Mouse (Mus musculus) lung, adult 18-20 months (tissue): Measurements from ENCODE around the gene Bag6.

ENCODE experiments used
- DNase-seq, 2 experiments: peaks; one replicate each; pipeline ENCODE4 v3.0.0; 2022; ENCODE audit warnings: mixed read lengths in 2 of 2

The Bag6 gene

DNA sequence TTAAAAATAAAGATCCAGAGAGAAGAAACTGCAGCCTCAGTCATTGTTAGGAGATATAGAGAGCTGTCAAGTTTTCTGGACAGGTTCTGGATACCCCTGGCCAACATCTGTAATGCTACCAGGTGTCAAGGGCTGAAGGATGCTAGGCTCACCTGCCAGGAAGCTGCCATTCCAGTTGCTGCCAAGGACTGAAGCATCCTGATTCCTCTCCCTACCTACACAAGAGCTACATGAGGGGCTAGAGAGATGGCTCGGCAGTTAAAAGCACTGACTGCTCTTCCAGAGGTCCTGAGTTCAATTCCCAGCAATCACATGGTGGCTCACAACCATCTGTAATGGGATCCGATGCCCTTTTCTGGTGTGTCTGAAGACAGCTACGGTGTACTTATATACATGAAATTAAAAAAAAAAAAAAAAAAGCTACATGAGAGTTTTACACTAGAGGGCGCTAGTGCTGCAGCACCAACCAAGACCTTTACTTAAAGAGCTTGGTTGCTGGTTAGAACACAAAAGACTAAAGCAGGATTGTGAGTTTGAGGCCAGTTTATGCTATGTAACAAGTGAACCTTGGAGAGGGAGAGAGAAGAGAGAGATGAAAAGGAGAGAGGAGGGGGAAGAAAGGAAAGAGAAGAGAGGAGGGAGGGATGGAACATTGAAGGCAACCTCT lies 33.7 kb downstream of the Bag6 start:
- no peak for DNase-seq

GRCm38 (mm10) chr17:35172445-35173234 lies 37.7 kb downstream of the Bag6 start:
- DNase-seq, result no peak

- DNase-seq, result no peak
Measured at GRCm38 (mm10) chr17:35173329-35173728, 38.4 kb downstream of the Bag6 start.

DNA sequence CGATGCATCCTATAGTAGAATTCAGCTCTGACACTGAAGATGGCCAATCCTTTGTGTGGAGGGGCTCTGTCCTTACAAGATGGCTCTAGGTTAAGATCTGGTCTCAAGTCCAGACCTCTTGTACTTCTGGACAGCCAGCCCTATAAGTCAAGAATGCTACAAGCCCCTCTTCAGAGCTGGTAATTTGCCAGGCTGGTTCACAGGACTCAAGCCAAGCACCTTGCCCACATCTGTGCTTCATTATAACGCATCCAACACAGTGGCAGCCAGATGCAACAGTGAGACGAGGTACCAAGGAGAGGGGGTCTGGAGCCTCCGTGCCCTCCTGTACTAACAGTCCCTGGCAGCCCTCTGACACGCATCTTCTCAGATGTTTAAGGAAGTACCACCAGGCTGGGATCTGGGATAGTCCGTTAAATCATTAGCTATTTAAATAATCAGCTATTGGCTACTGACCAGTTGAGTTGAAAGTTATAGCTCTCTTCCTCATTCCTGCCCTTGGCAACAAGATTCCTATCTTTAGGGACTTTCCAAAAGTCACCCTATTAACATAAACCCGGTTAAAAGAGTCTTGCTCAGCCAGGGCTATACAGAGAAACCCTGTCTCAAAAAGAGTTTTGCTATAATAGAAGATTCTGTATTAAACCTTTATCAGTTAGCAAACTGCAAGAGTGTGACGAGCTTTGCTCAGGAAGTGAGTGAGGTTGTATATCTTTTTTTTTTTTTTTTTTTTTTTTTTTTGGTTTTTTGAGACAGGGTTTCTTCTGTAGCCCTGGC lies 39.4 kb downstream of the Bag6 start:
- no peak for DNase-seq

DNA sequence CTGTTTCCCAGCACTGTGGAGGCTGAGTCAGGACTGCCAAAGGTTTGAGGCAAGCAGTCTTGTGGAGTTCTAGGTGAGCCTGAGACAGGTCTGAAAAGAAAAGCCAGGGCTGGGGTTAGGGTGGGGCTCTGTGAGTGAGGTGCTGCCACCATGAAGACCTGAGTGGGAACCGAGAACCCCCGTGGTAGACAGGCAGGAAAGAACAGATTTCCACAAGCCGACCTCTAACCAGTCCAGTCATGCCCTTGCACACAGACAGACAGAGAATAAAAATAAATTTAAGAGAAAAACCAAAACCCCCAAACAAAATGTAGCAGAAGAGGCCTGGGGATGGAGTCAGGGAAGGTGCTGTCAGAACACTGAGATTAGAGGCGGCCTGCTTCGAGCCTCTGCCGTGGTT lies 40.4 kb downstream of the Bag6 start:
- no peak for DNase-seq

DNA sequence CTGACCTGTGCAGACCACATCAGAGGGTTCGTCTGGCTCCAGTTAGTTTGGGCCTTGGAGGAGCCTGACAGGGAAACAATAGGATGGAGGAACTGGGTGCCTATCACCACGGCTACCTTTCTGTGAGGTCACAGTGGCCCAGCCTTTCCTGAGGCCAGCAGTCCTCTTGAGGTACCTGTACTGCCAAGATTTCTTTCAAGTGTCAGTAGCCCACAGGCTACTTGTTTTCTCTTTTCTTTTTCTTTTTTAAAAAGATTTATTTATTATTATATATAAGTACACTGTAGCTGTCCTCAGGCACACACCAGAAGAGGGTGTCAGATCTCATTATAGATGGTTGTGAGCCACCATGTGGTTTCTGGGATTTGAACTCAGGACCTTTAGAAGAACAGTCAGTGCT lies 41.0 kb downstream of the Bag6 start, which contains the start of gene Aif1:
TSS of gene Aif1 (minus strand) at position 101 of the 400 bp plus-strand sequence.
- DNase-seq, result peak in 1 of 2 experiments; percentile 25

- peak; percentile 73 to 78 for DNase-seq
Measured at GRCm38 (mm10) chr17:35178528-35178927, 43.5 kb downstream of the Bag6 start.

GRCm38 (mm10) chr17:35180093-35180492 lies 45.1 kb downstream of the Bag6 start:
- no peak for DNase-seq

- DNase-seq, result peak; percentile 83 to 84
Measured at GRCm38 (mm10) chr17:35185639-35186611, 50.9 kb downstream of the Bag6 start.

GRCm38 (mm10) chr17:35186681-35187080 lies 51.7 kb downstream of the Bag6 start:
- peak; percentile 55 to 58 for DNase-seq

GRCm38 (mm10) chr17:35187345-35187744 lies 52.4 kb downstream of the Bag6 start:
- DNase-seq, result no peak

DNA sequence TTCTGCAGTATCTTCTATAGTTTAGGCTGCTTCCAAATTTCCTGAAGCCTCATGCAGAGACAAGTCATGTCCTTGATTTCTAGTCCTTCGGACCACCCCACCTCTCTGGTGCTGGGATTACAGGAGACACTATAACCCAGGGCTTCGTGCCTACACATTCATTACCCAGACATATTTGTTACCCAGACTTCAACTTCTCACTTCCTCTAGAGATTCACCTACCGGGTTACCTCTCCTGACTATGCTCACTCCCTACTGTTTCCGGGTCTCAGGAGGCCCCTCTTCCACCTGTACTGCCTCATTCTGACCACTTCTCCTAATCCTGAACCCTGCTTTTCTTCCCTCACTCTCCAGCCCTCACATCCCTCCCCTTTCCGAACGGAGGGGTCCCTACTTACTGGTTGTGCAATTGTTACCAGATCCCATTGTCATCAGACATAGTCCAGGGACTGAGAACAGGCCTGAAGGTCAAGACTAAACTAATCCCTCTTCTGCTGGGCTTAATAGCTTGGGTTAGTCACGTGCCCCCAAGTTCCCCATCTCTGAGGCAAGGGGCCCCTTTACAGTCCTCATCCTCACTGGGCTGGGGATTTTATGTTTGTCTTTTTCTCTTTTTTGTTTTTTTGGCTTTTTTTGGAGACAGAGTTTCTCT lies 53.1 kb downstream of the Bag6 start, which contains the start of gene Lst1:
TSS of gene Lst1 (minus strand) at position 481 of the 652 bp plus-strand sequence.
- DNase-seq, result no peak

DNA sequence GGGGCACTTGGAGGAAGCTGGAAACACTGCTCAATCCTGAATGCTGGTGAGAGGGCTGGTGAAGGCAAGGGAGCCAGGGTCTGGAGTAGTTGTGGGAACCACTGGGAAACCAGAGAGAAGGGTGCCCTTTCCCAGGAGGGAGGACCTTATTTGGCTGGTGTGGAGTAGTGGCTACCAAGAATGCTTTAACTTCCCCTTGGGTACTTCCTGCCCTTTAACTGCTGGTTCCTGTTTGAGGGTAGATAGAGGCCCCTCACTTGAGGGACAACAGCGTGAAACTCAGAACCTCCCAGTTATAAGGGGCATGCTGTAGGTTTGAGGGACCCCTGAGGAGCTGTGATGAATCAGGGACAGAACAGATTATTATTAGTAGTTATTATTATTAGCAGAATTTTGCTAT lies 54.2 kb downstream of the Bag6 start:
- no peak for DNase-seq

DNA sequence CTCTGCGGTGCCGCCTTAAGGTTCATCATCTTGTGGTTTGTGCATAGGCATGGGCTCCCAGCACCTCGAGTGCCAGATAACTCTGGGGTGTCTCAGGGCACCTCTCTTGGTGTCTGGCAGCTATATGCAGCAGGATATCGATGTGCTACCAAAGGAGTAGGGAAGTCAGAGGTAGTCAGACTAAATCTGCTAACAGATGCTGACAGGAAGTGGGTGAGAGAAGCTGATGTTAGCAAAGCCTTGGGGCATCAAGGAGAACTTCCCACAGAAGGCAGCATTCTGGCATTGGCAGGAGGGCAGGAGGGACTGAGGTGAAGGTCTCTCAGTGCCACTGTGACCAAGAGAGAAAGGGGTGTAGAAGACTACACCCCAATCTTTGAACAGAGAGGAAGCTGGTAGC lies 55.1 kb downstream of the Bag6 start:
- DNase-seq, result no peak

- DNase-seq, result no peak
Measured at GRCm38 (mm10) chr17:35191723-35192122, 56.7 kb downstream of the Bag6 start.

GRCm38 (mm10) chr17:35192924-35193323 lies 57.9 kb downstream of the Bag6 start:
- DNase-seq, result no peak

DNA sequence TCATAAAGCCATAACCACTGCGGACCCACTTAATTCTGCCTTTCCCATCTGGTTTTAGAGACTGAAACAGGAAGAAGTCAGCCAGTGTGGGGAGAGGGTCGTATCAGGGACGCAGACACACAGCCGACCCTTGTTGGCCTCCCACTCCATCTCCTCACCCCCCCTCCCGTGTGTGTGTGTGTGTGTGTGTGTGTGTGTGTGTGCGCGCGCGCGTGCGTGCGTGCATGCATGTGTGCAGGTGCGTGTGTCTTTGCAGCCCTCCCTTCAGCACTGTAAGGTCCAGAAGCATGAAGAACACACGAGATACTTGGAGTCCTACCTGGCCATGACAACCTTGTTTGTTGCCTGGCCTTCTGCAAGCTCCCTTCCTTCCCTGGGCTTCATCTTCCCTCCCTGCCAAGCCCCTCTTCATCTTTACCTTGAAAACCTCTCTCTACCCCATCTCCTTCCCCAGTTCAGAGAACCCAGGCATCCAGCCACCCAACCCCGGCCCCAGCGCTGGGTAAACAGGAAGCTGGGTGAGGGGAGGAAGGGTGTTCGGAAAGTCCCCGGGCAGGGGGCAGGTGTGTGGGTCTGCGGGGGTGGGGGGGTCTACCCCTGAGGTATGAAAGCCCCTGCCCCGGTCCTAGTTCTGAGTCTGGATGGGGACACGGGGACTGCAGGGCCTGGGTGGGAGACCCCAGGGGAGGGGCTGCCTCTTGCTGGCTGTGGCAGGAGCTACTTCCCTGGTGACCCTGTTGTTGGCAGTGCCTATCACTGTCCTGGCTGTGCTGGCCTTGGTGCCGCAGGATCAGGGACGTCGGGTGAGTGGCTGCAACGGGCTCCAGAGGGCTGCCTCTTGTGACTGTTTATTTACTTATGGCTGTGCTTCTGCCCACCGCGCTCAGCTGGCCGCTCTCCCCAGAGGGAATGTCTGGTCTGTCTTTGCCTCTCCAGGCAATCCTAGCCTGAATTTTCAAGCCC lies 59.2 kb downstream of the Bag6 start, which contains the start of gene Ltb:
TSS of gene Ltb (plus strand) at position 559 of the 963 bp plus-strand sequence.
- DNase-seq, result peak in 1 of 2 experiments; percentile 56

DNA sequence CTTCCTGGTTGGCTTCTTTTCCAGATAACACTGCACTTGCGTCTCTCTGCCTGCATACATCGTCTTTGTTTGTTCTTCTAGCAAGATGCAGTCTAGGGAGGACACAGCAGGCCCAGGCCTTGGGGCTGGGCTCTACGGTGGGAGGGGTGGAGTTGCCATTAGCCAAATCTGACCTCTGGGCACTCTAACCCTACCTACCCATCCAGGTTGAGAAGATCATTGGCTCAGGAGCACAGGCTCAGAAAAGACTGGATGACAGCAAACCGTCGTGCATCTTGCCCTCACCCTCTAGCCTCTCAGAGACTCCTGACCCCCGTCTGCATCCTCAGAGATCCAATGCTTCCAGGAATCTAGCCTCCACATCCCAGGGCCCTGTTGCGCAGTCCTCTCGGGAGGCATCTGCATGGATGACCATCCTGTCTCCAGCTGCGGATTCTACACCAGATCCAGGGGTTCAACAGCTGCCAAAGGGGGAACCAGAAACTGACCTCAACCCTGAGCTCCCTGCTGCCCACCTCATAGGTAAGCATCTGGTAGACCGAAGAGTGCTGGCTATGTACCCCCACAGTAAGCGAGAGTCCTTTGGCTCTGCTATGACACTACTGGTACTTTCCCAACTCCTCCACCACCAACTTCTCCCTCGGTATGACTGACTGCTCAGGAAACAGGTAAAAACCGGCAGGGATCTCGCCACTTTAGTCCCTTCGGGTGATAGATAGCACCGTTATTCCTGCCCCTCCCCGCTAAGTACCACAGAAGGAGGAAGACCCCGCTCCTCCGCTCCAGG lies 60.1 kb downstream of the Bag6 start:
- DNase-seq, result no peak

- DNase-seq, result peak; percentile 77 to 82
Measured at GRCm38 (mm10) chr17:35195631-35196320, 60.8 kb downstream of the Bag6 start.
